Mouse (Mus musculus) G1E (cell line): ENCODE results near the gene H2-M10.6.

Source experiments
- CTCF ChIP-seq: IDR thresholded peaks from 2 replicates; pipeline ENCODE4 v1.5.1; 2012; ENCODE audit warnings: low read depth, low read length, inconsistent platforms, mixed read lengths
- GATA1 ChIP-seq: IDR thresholded peaks from 2 replicates; pipeline ENCODE4 v1.6.1; 2012; ENCODE audit warnings: borderline replicate concordance, low read length, inconsistent platforms, mixed read lengths
- GATA2 ChIP-seq: IDR thresholded peaks from 2 replicates; pipeline ENCODE4 v1.6.1; 2012; ENCODE audit warnings: low read depth, low read length, inconsistent platforms, borderline replicate concordance
- POLR2AphosphoS5 ChIP-seq: IDR thresholded peaks from 2 replicates; pipeline ENCODE4 v1.6.1; 2012; ENCODE audit warnings: low read depth, low read length, inconsistent platforms; ENCODE audit not compliant: insufficient replicate concordance
- TAL1 ChIP-seq: conservative IDR thresholded peaks from 2 replicates; pipeline ENCODE4 v1.6.1; 2012; ENCODE audit warnings: low read depth, low read length, inconsistent platforms, mixed read lengths

GRCm38 (mm10) chr17:36830470-36830869 lies 18.5 kb downstream of the H2-M10.6 start:
- TF ChIP-seq CTCF, result no peak
- TF ChIP-seq GATA1, result no peak
- no peak for TF ChIP-seq TAL1
- TF ChIP-seq POLR2AphosphoS5, result no peak
- no peak for TF ChIP-seq GATA2
